ENCODE assay signal across 9 mouse cellular contexts in genomic region chr11:49653079-49653408, GRCm38 (mm10). TPM values are rescaled to one million over a fixed set of nuclear protein-coding genes. Genes with fewer than 3 reads are reported as not detected.
DNase-seq lines count a peak whose midpoint lies in the region; ATAC-seq lines count a peak whose summit lies in the region.
"Had no signal": no experiment of that assay in that cellular context is flagged by ENCODE, and none has a peak within 500 bp of the region (broad histone marks: within the 10 kb centered on the region; RNA-seq: fewer than 3 reads in every experiment).

No protein-coding gene starts in this region.

- H3K36me3 ChIP-seq in heart, embryonic 11.5 days (ENCODE audit: control insufficient read depth, insufficient read depth, low read length) = no peaks in the 10 kb centered on the region
- no peaks in the 10 kb centered on the region for H3K36me3 ChIP-seq in embryonic facial prominence, embryonic 11.5 days (replicated peaks; ENCODE audit: control insufficient read depth, insufficient read depth, low read depth, low read length)
- H3K36me3 ChIP-seq in hindbrain, embryonic 13.5 days = no peaks in the 10 kb centered on the region
- H3K36me3 ChIP-seq in midbrain, embryonic 12.5 days = no peaks in the 10 kb centered on the region

- DNase-seq in heart, postnatal 10 days = no peak
- DNase-seq in embryonic facial prominence, embryonic 11.5 days (ENCODE audit: low spot score) = no peak
- no peak for DNase-seq in right cerebral cortex, postnatal 4 days
- no peak for DNase-seq in left cerebral cortex, postnatal 10 days (ENCODE audit: extremely low spot score in 1 of 2, low spot score in 2 of 2)
- DNase-seq in kidney, adult 8-10 months = no peak

- 33% methylated on average over 11 of the region's 11 CpGs for WGBS in heart, embryonic 11.5 days (ENCODE audit: insufficient replicate concordance)
- WGBS in embryonic facial prominence, embryonic 11.5 days = 38% methylated on average over 11 of the region's 11 CpGs
- 46% methylated on average over 11 of the region's 11 CpGs for WGBS in hindbrain, embryonic 13.5 days
- WGBS in midbrain, embryonic 12.5 days = 41% methylated on average over 11 of the region's 11 CpGs

- H3K4me2 ChIP-seq in heart, embryonic 11.5 days = peak overlapping the region; percentile 58
- H3K4me2 ChIP-seq in embryonic facial prominence, embryonic 11.5 days (ENCODE audit: low read depth, low read length) = peak overlapping the region; percentile 25; the same call in 1 of the 2 replicates
- peak overlapping the region; percentile 35 for H3K4me2 ChIP-seq in hindbrain, embryonic 13.5 days
- peak overlapping the region; percentile 37 for H3K4me2 ChIP-seq in midbrain, embryonic 12.5 days (replicated peaks)

- intact Hi-C loops in heart, postnatal 10 days (cut with DNase I) = loop anchor here (1.0 kb wide), 2 partner anchors 192 to 217 kb away; no protein-coding TSS in a partner anchor
- intact Hi-C loops in left cerebral cortex, postnatal 10 days (cut with DNase I) = loop anchor here (10.0 kb wide), 1 partner anchor 302 kb away; no protein-coding TSS in a partner anchor

- peak overlapping the region; percentile 22; the same call in 1 of the 2 replicates for H3K9ac ChIP-seq in heart, embryonic 11.5 days (ENCODE audit: low read depth, low read length)
- 0 out of 2 replicates have a peak overlapping the region, but pooled peaks have one; percentile 4 for H3K9ac ChIP-seq in embryonic facial prominence, embryonic 11.5 days (replicated peaks; ENCODE audit: low read length)
- H3K9ac ChIP-seq in hindbrain, embryonic 13.5 days = no peak overlapping the region
- no peak overlapping the region for H3K9ac ChIP-seq in midbrain, embryonic 12.5 days (replicated peaks)

- H3K27me3 ChIP-seq in heart, embryonic 11.5 days (ENCODE audit: control insufficient read depth, insufficient read depth, low read length) = no peaks in the 10 kb centered on the region
- H3K27me3 ChIP-seq in embryonic facial prominence, embryonic 11.5 days (ENCODE audit: control insufficient read depth, insufficient read depth, low read length) = no peaks in the 10 kb centered on the region
- no peaks in the 10 kb centered on the region for H3K27me3 ChIP-seq in hindbrain, embryonic 13.5 days
- no peaks in the 10 kb centered on the region for H3K27me3 ChIP-seq in midbrain, embryonic 12.5 days

- no peak overlapping the region for H3K27ac ChIP-seq in heart, embryonic 11.5 days (ENCODE audit: low read depth, low read length)
- no peak overlapping the region for H3K27ac ChIP-seq in embryonic facial prominence, embryonic 11.5 days (replicated peaks; ENCODE audit: low read depth, low read length)
- H3K27ac ChIP-seq in hindbrain, embryonic 13.5 days = no peak overlapping the region
- no peak overlapping the region for H3K27ac ChIP-seq in midbrain, embryonic 12.5 days (replicated peaks)
- H3K27ac ChIP-seq: macrophage had no signal

- peak overlapping the region; percentile 19; the same call in 1 of the 2 replicates for H3K4me3 ChIP-seq in heart, embryonic 11.5 days (ENCODE audit: low read depth, low read length)
- H3K4me3 ChIP-seq in embryonic facial prominence, embryonic 11.5 days (ENCODE audit: low read depth, low read length) = no peak overlapping the region
- H3K4me3 ChIP-seq in hindbrain, embryonic 13.5 days = 0 out of 2 replicates have a peak overlapping the region, but pooled peaks have one; percentile 5
- H3K4me3 ChIP-seq in midbrain, embryonic 12.5 days = no peak overlapping the region

- ATAC-seq in heart, embryonic 11.5 days (replicated peaks; ENCODE audit: insufficient number of reproducible peaks, low FRiP score, low TSS enrichment) = peak; percentile 22; the same call in 1 of the 2 replicates
- ATAC-seq in embryonic facial prominence, embryonic 11.5 days (replicated peaks; ENCODE audit: insufficient number of reproducible peaks, low FRiP score, low TSS enrichment, low read depth) = no peak; the same call in 1 of the 2 replicates
- ATAC-seq in hindbrain, embryonic 13.5 days (ENCODE audit: low FRiP score) = 0 out of 2 replicates have a peak, but pooled peaks have one; percentile 28
- peak; percentile 31; the same call in 1 of the 2 replicates for ATAC-seq in midbrain, embryonic 12.5 days (ENCODE audit: low FRiP score, low read depth)

- H3K4me1 ChIP-seq in heart, embryonic 11.5 days (ENCODE audit: control insufficient read depth, insufficient read depth, low read length) = peaks cover 16% of the 10 kb centered on the region
- H3K4me1 ChIP-seq in embryonic facial prominence, embryonic 11.5 days (ENCODE audit: control insufficient read depth, insufficient read depth, low read length) = no peaks in the 10 kb centered on the region
- H3K4me1 ChIP-seq in hindbrain, embryonic 13.5 days (replicated peaks) = 0 out of 2 replicates have a peak, but pooled peaks cover 4% of the 10 kb centered on the region
- peaks cover 2% of the 10 kb centered on the region; the same call in 1 of the 2 replicates for H3K4me1 ChIP-seq in midbrain, embryonic 12.5 days

- H3K9me3 ChIP-seq in heart, embryonic 11.5 days (replicated peaks; ENCODE audit: control insufficient read depth, low read length) = no peaks in the 10 kb centered on the region
- no peaks in the 10 kb centered on the region for H3K9me3 ChIP-seq in embryonic facial prominence, embryonic 11.5 days (replicated peaks; ENCODE audit: control insufficient read depth, low read length)
- H3K9me3 ChIP-seq in hindbrain, embryonic 13.5 days = no peaks in the 10 kb centered on the region
- no peaks in the 10 kb centered on the region for H3K9me3 ChIP-seq in midbrain, embryonic 12.5 days

RNA-seq across cellular contexts. Expression of gene Scgb3a1, which starts 10.4 kb away (rescaled TPM):
- polyA plus RNA-seq in heart, embryonic 11.5 days (2014; fragmentation: Nextera tagmentation; extraction: Ambion mirVana) = 0.86 and 1.1 TPM in 2 replicates
- 10 to 100 TPM in 1 of 2 experiments, not detected in 1; 15.7 TPM for total RNA-seq in heart, postnatal 10 days (2021)
- polyA plus RNA-seq in embryonic facial prominence, embryonic 11.5 days (2014; fragmentation: Nextera tagmentation; extraction: Ambion mirVana) = not detected in 2 replicates
- polyA plus RNA-seq in hindbrain, embryonic 13.5 days (2015; fragmentation: Nextera tagmentation; extraction: Ambion mirVana) = not detected in 2 replicates
- not detected in 2 replicates for polyA plus RNA-seq in midbrain, embryonic 12.5 days (2016; fragmentation: Nextera tagmentation; extraction: Ambion mirVana)
- total RNA-seq in left cerebral cortex, postnatal 10 days (2021) = not detected
- polyA plus RNA-seq: macrophage had no signal

RNA-seq across cellular contexts. Expression of gene Flt4, which starts 44.0 kb away (rescaled TPM):
- 6.3 and 7.6 TPM in 2 replicates for polyA plus RNA-seq in heart, embryonic 11.5 days (2014; fragmentation: Nextera tagmentation; extraction: Ambion mirVana)
- total RNA-seq in heart, postnatal 10 days (2021) = 10 to 100 TPM; 14.5 to 14.9 TPM
- 3.6 and 4.2 TPM in 2 replicates for polyA plus RNA-seq in embryonic facial prominence, embryonic 11.5 days (2014; fragmentation: Nextera tagmentation; extraction: Ambion mirVana)
- 1.5 and 2.2 TPM in 2 replicates for polyA plus RNA-seq in hindbrain, embryonic 13.5 days (2015; fragmentation: Nextera tagmentation; extraction: Ambion mirVana)
- 2.1 and 2.8 TPM in 2 replicates for polyA plus RNA-seq in midbrain, embryonic 12.5 days (2016; fragmentation: Nextera tagmentation; extraction: Ambion mirVana)
- total RNA-seq in left cerebral cortex, postnatal 10 days (2021) = 1 to 10 TPM; 3.4 to 3.8 TPM

RNA-seq across cellular contexts. Expression of gene Cnot6, which starts 59.5 kb away (rescaled TPM):
- polyA plus RNA-seq in heart, embryonic 11.5 days (2014; fragmentation: Nextera tagmentation; extraction: Ambion mirVana) = 35.5 and 38.7 TPM in 2 replicates
- total RNA-seq in heart, postnatal 10 days (2021) = 10 to 100 TPM; 49.2 to 56.2 TPM
- polyA plus RNA-seq in embryonic facial prominence, embryonic 11.5 days (2014; fragmentation: Nextera tagmentation; extraction: Ambion mirVana) = 49.9 and 56.5 TPM in 2 replicates
- 57.1 and 57.4 TPM in 2 replicates for polyA plus RNA-seq in hindbrain, embryonic 13.5 days (2015; fragmentation: Nextera tagmentation; extraction: Ambion mirVana)
- polyA plus RNA-seq in midbrain, embryonic 12.5 days (2016; fragmentation: Nextera tagmentation; extraction: Ambion mirVana) = 93.4 and 99.8 TPM in 2 replicates
- 10 to 100 TPM; 47.6 to 48.9 TPM for total RNA-seq in left cerebral cortex, postnatal 10 days (2021)

Comparison
In these comparisons a context has a peak if more than half of its experiments do, and no peak if none do; other contexts are left out.
1. H3K4me3 ChIP-seq: peak in heart, embryonic 11.5 days (single experiment) and hindbrain, embryonic 13.5 days (single experiment); none in embryonic facial prominence, embryonic 11.5 days (single experiment) and midbrain, embryonic 12.5 days (single experiment).
2. H3K9ac ChIP-seq: peak in heart, embryonic 11.5 days (single experiment) and embryonic facial prominence, embryonic 11.5 days (single experiment); none in hindbrain, embryonic 13.5 days (single experiment) and midbrain, embryonic 12.5 days (single experiment).
3. Peak in every context shown above with its lines, with median percentiles within 50 percentile points of each other: H3K4me2 ChIP-seq.